Mouse (Mus musculus): ENCODE measurements around the gene Bphl. TPM values are rescaled to one million over a fixed set of nuclear protein-coding genes. Genes with fewer than 3 reads are reported as not detected.
"Not testable (repeated sequence)": the region's sequence is repeated elsewhere in the genome, so short reads cannot be mapped to it uniquely, and the experiment has no call there.

Bphl gene
- polyA plus RNA-seq, 1 experiment from 2014 or later: 48.9 TPM

- Histone ChIP-seq H3K4me2 (ENCODE audit: low read depth, low read length) (peak overlapping the region; percentile 89), H3K4me1 (ENCODE audit: control insufficient read depth, insufficient read depth, low read length) (peaks cover 13% of the 10 kb centered on the region), H3K27ac (ENCODE audit: low read length) (no peak overlapping the region; the same call in 1 of the 2 replicates), H3K9ac (ENCODE audit: low read length) (peak overlapping the region; percentile 91), H3K4me3 (replicated peaks; ENCODE audit: low read length) (peak overlapping the region; percentile 88), H3K36me3 (ENCODE audit: control insufficient read depth, insufficient read depth, low read length) (no peaks in the 10 kb centered on the region), H3K9me3 (replicated peaks; ENCODE audit: control insufficient read depth, low read length) (no peaks in the 10 kb centered on the region), H3K27me3 (ENCODE audit: control insufficient read depth, insufficient read depth, low read length) (no peaks in the 10 kb centered on the region)
- peak; percentile 3; the same call in 1 of the 2 replicates for ATAC-seq (ENCODE audit: insufficient read depth, low FRiP score)
- 38% methylated on average over 16 of the region's 16 CpGs for whole genome bisulfite sequencing
These were observed 41.3 kb downstream of the Bphl start for GRCm38 (mm10) chr13:34078500-34079280.

GRCm38 (mm10) chr13:34079801-34080200, 42.4 kb downstream of the Bphl start:
- Histone ChIP-seq H3K4me1 (ENCODE audit: control insufficient read depth, insufficient read depth, low read length) (peaks cover 20% of the 10 kb centered on the region), H3K27ac (ENCODE audit: low read length) (no peak overlapping the region), H3K4me2 (ENCODE audit: low read depth, low read length) (no peak overlapping the region), H3K36me3 (ENCODE audit: control insufficient read depth, insufficient read depth, low read length) (no peaks in the 10 kb centered on the region), H3K9me3 (replicated peaks; ENCODE audit: control insufficient read depth, low read length) (no peaks in the 10 kb centered on the region), H3K4me3 (replicated peaks; ENCODE audit: low read length) (no peak overlapping the region), H3K27me3 (ENCODE audit: control insufficient read depth, insufficient read depth, low read length) (no peaks in the 10 kb centered on the region), H3K9ac (ENCODE audit: low read length) (no peak overlapping the region)
- no peak for ATAC-seq (ENCODE audit: insufficient read depth, low FRiP score)
- 73% methylated on average over 3 of the region's 3 CpGs for WGBS

- Histone ChIP-seq H3K36me3 (ENCODE audit: control insufficient read depth, insufficient read depth, low read length) (no peaks in the 10 kb centered on the region), H3K27me3 (ENCODE audit: control insufficient read depth, insufficient read depth, low read length) (no peaks in the 10 kb centered on the region), H3K4me2 (ENCODE audit: low read depth, low read length) (no peak overlapping the region), H3K27ac (ENCODE audit: low read length) (no peak overlapping the region), H3K4me3 (replicated peaks; ENCODE audit: low read length) (no peak overlapping the region), H3K9ac (ENCODE audit: low read length) (no peak overlapping the region), H3K4me1 (ENCODE audit: control insufficient read depth, insufficient read depth, low read length) (peaks cover 17% of the 10 kb centered on the region), H3K9me3 (replicated peaks; ENCODE audit: control insufficient read depth, low read length) (no peaks in the 10 kb centered on the region)
- ATAC-seq (ENCODE audit: insufficient read depth, low FRiP score): no peak
- 69% methylated on average over 4 of the region's 4 CpGs for WGBS
These were observed 44.5 kb downstream of the Bphl start for GRCm38 (mm10) chr13:34081926-34082325.

GRCm38 (mm10) chr13:34084026-34084750, 46.8 kb downstream of the Bphl start:
- no peak for ATAC-seq (ENCODE audit: insufficient read depth, low FRiP score)
- Histone ChIP-seq H3K4me3 (replicated peaks; ENCODE audit: low read length) (no peak overlapping the region), H3K36me3 (ENCODE audit: control insufficient read depth, insufficient read depth, low read length) (no peaks in the 10 kb centered on the region), H3K27me3 (ENCODE audit: control insufficient read depth, insufficient read depth, low read length) (no peaks in the 10 kb centered on the region), H3K9ac (ENCODE audit: low read length) (no peak overlapping the region), H3K4me2 (ENCODE audit: low read depth, low read length) (no peak overlapping the region), H3K4me1 (ENCODE audit: control insufficient read depth, insufficient read depth, low read length) (peaks cover 10% of the 10 kb centered on the region; the same call in 1 of the 2 replicates), H3K27ac (ENCODE audit: low read length) (peak overlapping the region; percentile 75), H3K9me3 (replicated peaks; ENCODE audit: control insufficient read depth, low read length) (no peaks in the 10 kb centered on the region)
- WGBS: 36% methylated on average over 9 of the region's 9 CpGs

GRCm38 (mm10) chr13:34087052-34087812, 49.8 kb downstream of the Bphl start:
- H3K9me3 ChIP-seq (replicated peaks; ENCODE audit: control insufficient read depth, low read length): no peaks in the 10 kb centered on the region
- H3K27me3 ChIP-seq (ENCODE audit: control insufficient read depth, insufficient read depth, low read length): no peaks in the 10 kb centered on the region
- H3K36me3 ChIP-seq (ENCODE audit: control insufficient read depth, insufficient read depth, low read length): no peaks in the 10 kb centered on the region
- H3K9ac ChIP-seq (ENCODE audit: low read length): no peak overlapping the region
- H3K4me1 ChIP-seq (ENCODE audit: control insufficient read depth, insufficient read depth, low read length): peaks cover 10% of the 10 kb centered on the region; the same call in 1 of the 2 replicates
- ATAC-seq (ENCODE audit: insufficient read depth, low FRiP score): no peak
- H3K4me3 ChIP-seq (replicated peaks; ENCODE audit: low read length): no peak overlapping the region
- H3K27ac ChIP-seq (ENCODE audit: low read length): no peak overlapping the region
- 54% methylated on average over 7 of the region's 7 CpGs for WGBS
- no peak overlapping the region for H3K4me2 ChIP-seq (ENCODE audit: low read depth, low read length)

- not testable (repeated sequence) for H3K36me3 ChIP-seq (ENCODE audit: control insufficient read depth, insufficient read depth, low read length); H3K9me3 ChIP-seq (replicated peaks; ENCODE audit: control insufficient read depth, low read length); H3K9ac ChIP-seq (ENCODE audit: low read length); H3K27me3 ChIP-seq (ENCODE audit: control insufficient read depth, insufficient read depth, low read length); ATAC-seq (ENCODE audit: insufficient read depth, low FRiP score); H3K4me2 ChIP-seq (ENCODE audit: low read depth, low read length); H3K4me3 ChIP-seq (replicated peaks; ENCODE audit: low read length); H3K27ac ChIP-seq (ENCODE audit: low read length)
- peaks cover 10% of the 10 kb centered on the region; the same call in 1 of the 2 replicates for H3K4me1 ChIP-seq (ENCODE audit: control insufficient read depth, insufficient read depth, low read length)
- WGBS: 47% methylated on average over 5 of the region's 5 CpGs
These were observed 50.8 kb downstream of the Bphl start for GRCm38 (mm10) chr13:34088201-34088649.

- Histone ChIP-seq H3K27me3 (ENCODE audit: control insufficient read depth, insufficient read depth, low read length) (no peaks in the 10 kb centered on the region), H3K27ac (ENCODE audit: low read length) (peak overlapping the region; percentile 35; the same call in 1 of the 2 replicates)
- 0 out of 2 replicates have a peak, but pooled peaks have one; percentile 51 for ATAC-seq (ENCODE audit: insufficient read depth, low FRiP score)
These were observed 51.5 kb downstream of the Bphl start for GRCm38 (mm10) chr13:34088871-34089288.

GRCm38 (mm10) chr13:34089358-34089757, 52.0 kb downstream of the Bphl start:
- H3K27ac ChIP-seq (ENCODE audit: low read length): peak overlapping the region; percentile 35; the same call in 1 of the 2 replicates
- 34% methylated on average over 3 of the region's 3 CpGs for WGBS

More at GRCm38 (mm10) chr13:34088871-34089288, 51.5 kb downstream of the Bphl start:
- WGBS: 37% methylated on average over 7 of the region's 7 CpGs
- Histone ChIP-seq H3K9ac (ENCODE audit: low read length) (no peak overlapping the region), H3K9me3 (replicated peaks; ENCODE audit: control insufficient read depth, low read length) (no peaks in the 10 kb centered on the region), H3K36me3 (ENCODE audit: control insufficient read depth, insufficient read depth, low read length) (no peaks in the 10 kb centered on the region), H3K4me3 (replicated peaks; ENCODE audit: low read length) (no peak overlapping the region), H3K4me2 (ENCODE audit: low read depth, low read length) (0 out of 2 replicates have a peak overlapping the region, but pooled peaks have one; percentile 14), H3K4me1 (ENCODE audit: control insufficient read depth, insufficient read depth, low read length) (peaks cover 8% of the 10 kb centered on the region; the same call in 1 of the 2 replicates)

More at GRCm38 (mm10) chr13:34089358-34089757, 52.0 kb downstream of the Bphl start:
- Histone ChIP-seq H3K27me3 (ENCODE audit: control insufficient read depth, insufficient read depth, low read length) (no peaks in the 10 kb centered on the region), H3K4me2 (ENCODE audit: low read depth, low read length) (0 out of 2 replicates have a peak overlapping the region, but pooled peaks have one; percentile 14), H3K4me3 (replicated peaks; ENCODE audit: low read length) (no peak overlapping the region), H3K9ac (ENCODE audit: low read length) (no peak overlapping the region), H3K36me3 (ENCODE audit: control insufficient read depth, insufficient read depth, low read length) (no peaks in the 10 kb centered on the region), H3K4me1 (ENCODE audit: control insufficient read depth, insufficient read depth, low read length) (peaks cover 4% of the 10 kb centered on the region; the same call in 1 of the 2 replicates), H3K9me3 (replicated peaks; ENCODE audit: control insufficient read depth, low read length) (no peaks in the 10 kb centered on the region)
- no peak for ATAC-seq (ENCODE audit: insufficient read depth, low FRiP score)
